Mouse (Mus musculus) neural tube, embryonic 11.5 days (tissue): ENCODE data around the gene 1700029I15Rik. TPM values are rescaled to one million over a fixed set of nuclear protein-coding genes. Genes with fewer than 3 reads are reported as not detected.

ENCODE experiments used
- ATAC-seq: fragments of 200-750 bp; cut with Nextera tagmentation; 2 replicates; pipeline ENCODE4 v1.8.0; 2017; ENCODE audit warnings: moderate number of reproducible peaks, mild to moderate bottlenecking, moderate TSS enrichment, moderate library complexity; ENCODE audit not compliant: insufficient read depth, low FRiP score, low TSS enrichment
- DNase-seq: peaks from one replicate; pipeline ENCODE4 v3.0.0-alpha.2; 2015; ENCODE audit warnings: low spot score
- H3K27ac ChIP-seq: fragments of 300-500 bp; sonication (generic); 2 replicates; pipeline ENCODE4 v1.5.1; 2014; ENCODE audit warnings: low read depth, mild to moderate bottlenecking, low read length
- H3K27me3 ChIP-seq: fragments of 300-500 bp; sonication (generic); 2 replicates; pipeline ENCODE4 v1.6.1; 2014; ENCODE audit warnings: mild to moderate bottlenecking, low read length, mixed read lengths; ENCODE audit not compliant: control insufficient read depth, insufficient read depth
- H3K36me3 ChIP-seq: fragments of 300-500 bp; sonication (generic); 2 replicates; pipeline ENCODE4 v1.6.1; 2014; ENCODE audit warnings: mild to moderate bottlenecking, low read length, moderate library complexity, mixed read lengths; ENCODE audit not compliant: control insufficient read depth, insufficient read depth
- H3K4me1 ChIP-seq: fragments of 300-500 bp; sonication (generic); 2 replicates; pipeline ENCODE4 v1.6.1; 2014; ENCODE audit warnings: low read length, mixed read lengths; ENCODE audit not compliant: control insufficient read depth, insufficient read depth
- H3K4me2 ChIP-seq: fragments of 300-500 bp; sonication (generic); 2 replicates; pipeline ENCODE4 v1.6.1; 2014; ENCODE audit warnings: low read depth, mild to moderate bottlenecking, moderate library complexity
- H3K4me3 ChIP-seq: fragments of 300-500 bp; sonication (generic); 2 replicates; pipeline ENCODE4 v1.5.1; 2014; ENCODE audit warnings: low read depth, low read length
- H3K9ac ChIP-seq: fragments of 300-500 bp; sonication (generic); 2 replicates; pipeline ENCODE4 v1.6.1; 2014; ENCODE audit warnings: mild to moderate bottlenecking, low read length
- H3K9me3 ChIP-seq: fragments of 300-500 bp; sonication (generic); 2 replicates; pipeline ENCODE4 v1.6.1; 2016; ENCODE audit warnings: low read length; ENCODE audit not compliant: control insufficient read depth
- WGBS: fragments of 180-500 bp; shearing (Covaris S2); extraction: QIAGEN DNeasy Blood & Tissue Kit; methylation state at CpG from one replicate; pipeline ENCODE4 v1.1.7; 2014; 5-methylcytosine and 5-hydroxymethylcytosine counted together
- polyA plus RNA-seq: library from polyadenylated mRNA; unstranded; fragments of >200 nt; fragmentation: Nextera tagmentation; extraction: Ambion mirVana; gene quantifications from 2 replicates; pipeline ENCODE4 v1.2.1, GENCODE M21; 2014

1700029I15Rik gene
- polyA plus RNA-seq, 1 experiment from 2014 or later, result 3.1 TPM

DNA sequence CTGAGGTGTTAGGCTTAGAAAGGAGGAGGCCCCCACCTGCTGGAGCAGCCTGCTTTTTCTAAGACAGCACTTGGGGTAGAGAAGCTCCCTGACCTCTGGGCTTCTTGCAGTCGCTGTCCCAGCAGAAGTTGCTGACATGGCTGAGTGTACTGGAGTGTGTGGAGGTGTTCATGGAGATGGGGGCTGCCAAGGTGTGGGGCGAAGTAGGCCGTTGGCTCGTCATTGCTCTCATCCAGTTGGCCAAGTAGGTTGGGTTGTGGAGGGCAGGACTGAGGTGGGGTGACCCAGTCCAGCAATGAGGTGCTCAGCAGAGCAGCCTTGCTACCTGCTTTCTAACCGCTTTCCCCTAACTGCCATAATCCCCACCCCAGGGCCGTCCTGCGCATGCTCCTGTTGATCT is 5.0 kb upstream of the 1700029I15Rik start:
- DNase-seq (no peak), ATAC-seq (no peak)
- Histone ChIP-seq H3K9ac (no peak overlapping the region), H3K36me3 (peaks cover 6% of the 10 kb centered on the region), H3K4me1 (peaks cover 8% of the 10 kb centered on the region), H3K27me3 (no peaks in the 10 kb centered on the region), H3K27ac (no peak overlapping the region), H3K9me3 (no peaks in the 10 kb centered on the region), H3K4me2 (no peak overlapping the region), H3K4me3 (no peak overlapping the region)
- WGBS, result 90% methylated on average over 7 of the region's 7 CpGs

DNA sequence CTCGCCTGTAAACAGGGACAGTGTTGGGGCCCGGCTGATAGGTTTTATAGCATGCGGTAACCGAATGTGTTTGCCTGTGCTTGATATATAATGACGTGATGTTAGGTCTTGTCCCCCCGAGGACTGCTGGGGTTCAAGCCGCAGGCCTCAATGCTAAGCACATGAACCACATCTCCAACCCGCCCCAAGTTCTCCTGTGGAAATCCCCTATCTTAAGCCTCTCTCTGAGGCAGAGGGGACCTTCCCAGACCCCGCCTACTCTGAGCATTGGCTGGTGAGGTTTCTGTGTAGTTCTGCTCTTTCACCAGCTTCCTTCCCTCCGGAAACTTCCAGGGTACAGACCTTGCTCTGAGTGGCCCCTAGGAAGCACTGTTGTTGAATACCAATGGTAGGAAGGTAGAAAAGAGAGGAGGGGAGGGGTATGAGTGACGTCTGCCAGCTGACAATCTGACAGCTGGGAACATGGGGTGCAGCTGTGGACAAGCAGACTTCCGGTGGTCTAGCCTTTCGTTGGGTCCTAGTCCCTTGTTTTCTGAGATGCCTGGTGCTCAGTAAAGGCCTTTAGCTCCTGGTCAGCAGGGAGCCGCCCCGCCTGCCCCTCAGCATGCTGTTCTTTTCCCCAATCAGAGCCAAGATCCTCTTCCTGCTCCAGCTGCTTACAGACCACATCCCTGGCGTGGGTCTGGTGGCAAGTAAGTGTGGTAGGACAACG is 2.4 kb upstream of the 1700029I15Rik start:
- H3K27ac ChIP-seq, result no peak overlapping the region
- 78% methylated on average over 17 of the region's 17 CpGs for WGBS
- no peak for DNase-seq
- ATAC-seq, result no peak
- H3K9ac ChIP-seq, result no peak overlapping the region
- H3K4me3 ChIP-seq, result no peak overlapping the region
- no peak overlapping the region for H3K4me2 ChIP-seq
- peaks cover 8% of the 10 kb centered on the region for H3K4me1 ChIP-seq
- H3K36me3 ChIP-seq, result peaks cover 9% of the 10 kb centered on the region
- no peaks in the 10 kb centered on the region for H3K27me3 ChIP-seq
- no peaks in the 10 kb centered on the region for H3K9me3 ChIP-seq

DNA sequence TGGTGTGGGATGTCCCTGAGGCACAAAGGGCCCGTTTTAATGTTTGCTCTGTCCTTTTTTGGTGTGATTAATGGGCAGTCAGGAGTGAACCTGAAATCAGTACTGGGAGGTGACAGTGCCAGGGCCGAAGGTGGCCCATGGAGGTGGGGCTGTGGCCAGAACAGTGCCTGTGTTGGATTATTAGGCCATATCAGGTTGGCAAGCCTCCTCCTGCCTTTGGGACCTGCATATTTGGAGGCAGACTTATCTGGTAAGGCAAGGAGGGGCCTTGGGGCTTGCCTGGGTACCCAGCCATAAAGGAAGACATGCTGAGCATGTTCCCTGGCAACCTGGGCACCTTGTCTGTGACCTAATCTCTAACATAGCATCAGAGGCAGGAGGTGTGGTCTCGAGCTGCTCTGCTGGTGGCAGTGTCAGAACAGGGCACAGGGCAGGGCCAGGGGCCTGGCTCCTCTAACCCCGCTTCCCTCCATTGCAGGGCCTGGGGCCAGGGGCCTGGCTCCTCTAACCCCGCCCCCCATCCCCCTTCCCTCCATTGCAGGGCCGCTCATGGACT is 1.8 kb upstream of the 1700029I15Rik start:
- ATAC-seq (no peak), DNase-seq (no peak)
- Histone ChIP-seq H3K9ac (no peak overlapping the region), H3K27ac (no peak overlapping the region), H3K4me3 (no peak overlapping the region), H3K27me3 (no peaks in the 10 kb centered on the region), H3K4me2 (no peak overlapping the region), H3K36me3 (peaks cover 9% of the 10 kb centered on the region), H3K4me1 (peaks cover 8% of the 10 kb centered on the region), H3K9me3 (no peaks in the 10 kb centered on the region)
- WGBS, result 79% methylated on average over 6 of the region's 6 CpGs

DNA sequence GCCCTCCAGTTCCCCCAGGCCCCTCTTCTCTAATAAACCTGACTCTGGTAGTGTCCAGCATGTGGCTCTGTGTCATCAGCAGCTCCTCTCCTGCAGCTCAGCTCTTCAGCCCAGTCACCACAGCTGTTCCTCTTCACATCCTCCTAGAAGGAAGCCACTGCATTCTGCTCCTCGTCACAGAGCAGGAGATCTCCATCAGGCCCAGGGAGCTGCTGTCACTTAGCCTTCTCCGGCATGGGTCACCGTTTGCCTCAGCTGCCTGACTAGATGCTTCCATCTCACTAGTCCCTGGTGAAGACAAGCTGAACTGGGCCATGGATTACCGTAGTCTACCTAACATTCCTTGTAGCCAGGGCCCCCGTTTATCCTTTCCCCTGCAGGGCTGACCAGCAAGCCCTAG is 1.2 kb upstream of the 1700029I15Rik start:
- no peak for DNase-seq
- Histone ChIP-seq H3K27me3 (no peaks in the 10 kb centered on the region), H3K4me3 (no peak overlapping the region), H3K9me3 (no peaks in the 10 kb centered on the region), H3K4me1 (peaks cover 3% of the 10 kb centered on the region; the same call in 1 of the 2 replicates), H3K27ac (no peak overlapping the region), H3K9ac (no peak overlapping the region), H3K36me3 (peaks cover 14% of the 10 kb centered on the region), H3K4me2 (no peak overlapping the region)
- no peak for ATAC-seq
- WGBS, result 87% methylated on average over 5 of the region's 5 CpGs

DNA sequence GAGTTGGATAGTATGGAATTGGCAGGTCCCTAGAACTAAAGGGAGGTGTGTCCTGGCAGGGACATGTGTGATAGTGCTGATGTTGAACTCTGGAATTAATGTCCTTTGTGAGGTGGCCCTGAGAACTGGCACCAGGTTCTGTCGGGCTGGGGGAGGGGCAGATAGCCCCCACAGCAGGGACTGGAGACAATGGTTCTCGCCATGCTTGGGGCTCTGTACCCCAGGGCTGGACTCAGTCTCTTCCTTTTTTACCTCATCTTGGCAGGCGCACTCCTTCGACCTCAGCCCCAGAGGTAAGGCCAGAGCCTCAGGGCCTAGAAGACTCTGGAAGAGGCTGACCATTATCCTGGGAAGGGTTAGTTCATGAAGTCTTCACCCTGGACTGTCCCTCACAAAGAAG is 421 bp downstream of the 1700029I15Rik start:
- WGBS, result 88% methylated on average over 4 of the region's 4 CpGs
- no peak overlapping the region for H3K9ac ChIP-seq
- no peaks in the 10 kb centered on the region for H3K9me3 ChIP-seq
- no peak for DNase-seq
- peaks cover 3% of the 10 kb centered on the region for H3K4me1 ChIP-seq
- H3K27me3 ChIP-seq, result no peaks in the 10 kb centered on the region
- H3K4me3 ChIP-seq, result no peak overlapping the region
- no peak overlapping the region for H3K4me2 ChIP-seq
- ATAC-seq, result no peak
- no peak overlapping the region for H3K27ac ChIP-seq
- H3K36me3 ChIP-seq, result peaks cover 21% of the 10 kb centered on the region

DNA sequence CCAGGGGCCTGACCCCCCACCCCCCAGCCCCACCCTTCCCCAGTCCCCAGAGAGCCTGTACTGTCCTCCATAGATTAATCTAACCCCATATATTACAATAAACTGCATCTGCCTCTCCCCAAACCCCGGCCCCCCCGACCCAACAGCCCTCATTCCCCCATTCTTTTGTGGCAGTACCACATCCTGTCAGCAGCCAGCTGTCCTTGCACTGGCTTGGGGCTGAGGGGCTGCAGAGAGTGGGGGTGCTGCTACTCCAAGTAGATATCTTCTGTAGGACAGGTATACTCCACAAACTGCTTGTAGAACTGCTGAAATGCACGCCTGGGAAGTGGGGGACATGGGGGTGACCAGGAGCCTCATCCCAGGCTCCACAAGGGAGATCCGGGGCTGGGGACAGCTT is 1.8 kb downstream of the 1700029I15Rik start:
- Histone ChIP-seq H3K27ac (no peak overlapping the region), H3K36me3 (peaks cover 18% of the 10 kb centered on the region), H3K9ac (no peak overlapping the region), H3K27me3 (no peaks in the 10 kb centered on the region), H3K4me1 (peaks cover 13% of the 10 kb centered on the region), H3K4me2 (no peak overlapping the region), H3K9me3 (no peaks in the 10 kb centered on the region), H3K4me3 (no peak overlapping the region)
- DNase-seq (no peak), ATAC-seq (no peak)
- WGBS, result 83% methylated on average over 4 of the region's 4 CpGs

DNA sequence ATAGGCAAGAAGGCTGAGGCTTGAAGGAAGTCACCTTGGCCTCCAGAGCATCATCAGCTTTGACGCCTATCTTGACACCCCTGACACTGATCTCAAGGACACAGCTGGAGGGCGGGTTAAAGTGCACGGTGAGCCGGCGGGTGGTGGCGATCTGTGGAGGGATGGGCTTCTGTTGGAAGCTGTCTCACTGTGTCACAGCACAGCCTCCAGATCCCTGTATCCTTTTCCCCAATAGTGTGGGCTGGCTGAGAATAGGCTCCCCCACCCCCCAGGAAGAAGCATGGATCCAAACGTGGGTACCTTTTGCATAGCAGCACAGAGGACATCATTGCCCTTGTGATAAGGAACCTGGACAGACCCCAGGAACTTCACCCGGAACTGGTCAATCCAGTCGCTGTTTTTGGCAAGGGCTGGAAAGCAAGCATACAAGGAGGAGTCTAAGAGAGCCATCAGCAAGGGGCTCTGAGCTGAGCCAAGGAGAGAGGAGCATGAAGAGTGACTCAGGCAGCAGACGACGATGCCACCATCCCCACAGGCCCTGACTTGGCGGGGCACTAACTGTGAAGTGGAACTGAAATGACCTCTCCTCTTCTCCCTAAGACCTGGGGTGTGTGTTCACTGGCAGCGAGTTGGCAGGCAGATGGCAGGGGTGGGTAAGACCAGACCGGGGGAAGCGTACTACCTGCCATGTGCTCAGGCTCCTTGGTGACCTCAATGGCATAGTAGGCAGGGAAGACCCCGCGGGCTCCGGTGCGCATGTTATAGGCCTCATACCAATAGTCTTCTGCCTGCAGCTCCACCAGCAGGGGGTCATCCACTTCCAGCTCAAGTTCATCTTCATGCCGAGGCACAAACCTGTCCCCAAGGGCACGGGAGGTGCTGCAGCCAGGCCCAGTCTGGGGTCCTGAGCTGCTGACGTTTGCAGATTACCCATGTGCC is 3.0 kb downstream of the 1700029I15Rik start:
- Histone ChIP-seq H3K4me3 (no peak overlapping the region), H3K9ac (no peak overlapping the region), H3K4me1 (peaks cover 22% of the 10 kb centered on the region), H3K4me2 (no peak overlapping the region), H3K27me3 (no peaks in the 10 kb centered on the region), H3K27ac (no peak overlapping the region), H3K36me3 (peaks cover 18% of the 10 kb centered on the region), H3K9me3 (no peaks in the 10 kb centered on the region)
- ATAC-seq, result no peak
- DNase-seq, result no peak
- 87% methylated on average over 22 of the region's 22 CpGs for WGBS

DNA sequence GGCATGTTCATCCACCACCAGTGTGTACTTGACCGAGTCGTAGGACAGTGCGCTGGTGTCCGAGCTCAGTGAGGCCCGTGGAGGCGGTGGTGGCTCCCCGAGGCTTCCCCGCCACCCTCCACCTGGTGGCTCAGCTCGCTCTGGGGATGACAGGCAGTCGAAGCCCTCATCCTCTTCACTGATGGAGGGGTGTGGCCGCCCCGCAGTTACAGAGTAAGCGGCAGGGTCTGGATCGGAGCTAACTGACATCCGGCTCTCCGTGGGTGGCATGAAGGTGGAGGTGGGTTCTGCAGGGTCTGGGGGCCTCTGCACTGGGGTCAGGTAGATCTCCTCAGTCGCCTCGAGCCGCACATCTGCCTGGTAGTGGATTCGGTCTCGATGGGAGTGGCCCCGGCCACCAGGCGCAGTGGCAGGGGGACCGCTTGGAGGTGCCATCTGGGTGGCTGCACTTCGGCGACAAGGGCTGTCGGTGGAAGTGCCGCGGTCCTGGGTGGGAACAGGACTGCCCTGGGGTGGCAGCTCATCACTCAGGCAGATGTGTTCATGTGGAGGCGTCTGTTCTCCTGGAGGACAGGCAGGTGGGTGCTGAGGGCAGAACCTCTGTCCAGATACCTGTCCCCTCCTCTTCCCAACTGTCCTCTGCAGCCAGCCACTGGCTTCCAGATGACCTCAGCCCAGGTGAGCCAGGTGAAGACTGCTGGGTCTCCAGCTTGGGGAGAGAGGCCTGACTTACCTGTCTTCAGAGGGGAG is 4.7 kb downstream of the 1700029I15Rik start:
- Histone ChIP-seq H3K27ac (no peak overlapping the region), H3K4me1 (peaks cover 37% of the 10 kb centered on the region), H3K9ac (no peak overlapping the region), H3K4me2 (no peak overlapping the region), H3K4me3 (no peak overlapping the region), H3K36me3 (peaks cover 14% of the 10 kb centered on the region), H3K9me3 (no peaks in the 10 kb centered on the region), H3K27me3 (no peaks in the 10 kb centered on the region)
- 90% methylated on average over 30 of the region's 30 CpGs for WGBS
- ATAC-seq, result no peak
- no peak for DNase-seq
